11 mouse cellular contexts compared by ENCODE assay signal in genomic region chr1:72609887-72610877, GRCm38 (mm10). TPM values are rescaled to one million over a fixed set of nuclear protein-coding genes. Genes with fewer than 3 reads are reported as not detected.
DNase-seq lines count a peak whose midpoint lies in the region; ATAC-seq lines count a peak whose summit lies in the region.
"Had no signal": no experiment of that assay in that cellular context is flagged by ENCODE, and none has a peak within 500 bp of the region (broad histone marks: within the 10 kb centered on the region; RNA-seq: fewer than 3 reads in every experiment).

No protein-coding gene starts in this region.

- no peak overlapping the region for H3K4me3 ChIP-seq in limb, embryonic 11.5 days (ENCODE audit: low read depth, low read length)
- no peak overlapping the region for H3K4me3 ChIP-seq in limb, embryonic 10.5 days
- H3K4me3 ChIP-seq: limb, embryonic 15.5 days; midbrain, embryonic 12.5 days had no signal

- H3K27me3 ChIP-seq in limb, embryonic 11.5 days (ENCODE audit: control insufficient read depth, insufficient read depth, low read length): no peaks in the 10 kb centered on the region
- H3K27me3 ChIP-seq in limb, embryonic 10.5 days (ENCODE audit: low read depth, poor library complexity, severe bottlenecking): no peaks in the 10 kb centered on the region
- H3K27me3 ChIP-seq: limb, embryonic 15.5 days; midbrain, embryonic 12.5 days had no signal

- no peaks in the 10 kb centered on the region for H3K9me3 ChIP-seq in limb, embryonic 11.5 days (ENCODE audit: control insufficient read depth, low read length)
- no peaks in the 10 kb centered on the region for H3K9me3 ChIP-seq in limb, embryonic 10.5 days (replicated peaks)
- H3K9me3 ChIP-seq: limb, embryonic 15.5 days; midbrain, embryonic 12.5 days had no signal

- no peak overlapping the region for H3K9ac ChIP-seq in limb, embryonic 11.5 days (ENCODE audit: low read length)
- H3K9ac ChIP-seq: limb, embryonic 15.5 days; midbrain, embryonic 12.5 days had no signal

- 85% methylated on average over 23 of the region's 23 CpGs for WGBS in limb, embryonic 11.5 days
- 86% methylated on average over 23 of the region's 23 CpGs for WGBS in limb, embryonic 10.5 days

- peaks cover 9% of the 10 kb centered on the region for H3K36me3 ChIP-seq in limb, embryonic 11.5 days (ENCODE audit: control insufficient read depth, insufficient read depth, low read length)
- H3K36me3 ChIP-seq in limb, embryonic 10.5 days: peaks cover 89% of the 10 kb centered on the region

- DNase-seq in limb, embryonic 11.5 days (ENCODE audit: low spot score): peak; percentile 23
- no peak for DNase-seq in limb, embryonic 10.5 days (ENCODE audit: low spot score)
- DNase-seq in R1 (ENCODE audit: low read depth, low spot score): peak; percentile 46
- peak; percentile 8 for DNase-seq in forelimb bud, embryonic 11.5 days (ENCODE audit: low read depth, low spot score)
- peak; percentile 24 for DNase-seq in mesoderm, embryonic 11.5 days (ENCODE audit: low read depth, low spot score)
- DNase-seq in layer of hippocampus, adult 9-10 months (ENCODE audit: low spot score): no peak
- no peak for DNase-seq in layer of hippocampus, adult 8-10 months (ENCODE audit: low spot score in 2 of 2)
- DNase-seq in lung, postnatal 36 days: no peak

- H3K4me2 ChIP-seq in limb, embryonic 11.5 days (ENCODE audit: low read depth, severe bottlenecking): no peak overlapping the region
- H3K4me2 ChIP-seq: limb, embryonic 15.5 days; midbrain, embryonic 12.5 days had no signal

- no peak overlapping the region for H3K27ac ChIP-seq in limb, embryonic 11.5 days (replicated peaks; ENCODE audit: low read depth, low read length)
- H3K27ac ChIP-seq in limb, embryonic 10.5 days: no peak overlapping the region
- H3K27ac ChIP-seq: limb, embryonic 15.5 days; midbrain, embryonic 12.5 days had no signal

- H3K4me1 ChIP-seq in limb, embryonic 11.5 days (ENCODE audit: control insufficient read depth, insufficient read depth, low read length): no peaks in the 10 kb centered on the region
- no peaks in the 10 kb centered on the region for H3K4me1 ChIP-seq in limb, embryonic 10.5 days
- H3K4me1 ChIP-seq: limb, embryonic 15.5 days had no signal

- no peak for ATAC-seq in limb, embryonic 11.5 days (ENCODE audit: insufficient number of reproducible peaks, low FRiP score, low TSS enrichment, low read depth)
- ATAC-seq: forebrain, embryonic 14.5 days had no signal

RNA-seq across cellular contexts. Expression of gene Smarcal1, which starts 27.1 kb away (rescaled TPM):
- 37.1 and 37.4 TPM in 2 replicates for polyA plus RNA-seq in limb, embryonic 11.5 days (2014; fragmentation: Nextera tagmentation; extraction: Ambion mirVana)
- 30.4 and 34.8 TPM in 2 replicates for polyA plus RNA-seq in limb, embryonic 10.5 days (2016; fragmentation: Nextera tagmentation; extraction: Ambion mirVana)
- 10 to 100 TPM; 59.3 to 66.1 (median 63.5) TPM for total RNA-seq in layer of hippocampus, adult 8-10 months (2022)

Comparison
In these comparisons a context has a peak if more than half of its experiments do, and no peak if none do; other contexts are left out.
1. DNase-seq: peak in limb, embryonic 11.5 days (single experiment), R1 (single experiment), forelimb bud, embryonic 11.5 days (single experiment) and mesoderm, embryonic 11.5 days (single experiment); none in limb, embryonic 10.5 days (single experiment), layer of hippocampus, adult 9-10 months (single experiment), layer of hippocampus, adult 8-10 months (0 of 2) and lung, postnatal 36 days (single experiment).